Mouse (Mus musculus) brown adipose tissue, adult 24 weeks (tissue): ENCODE results near the gene Trmt6. TPM values are rescaled to one million over a fixed set of nuclear protein-coding genes. Genes with fewer than 3 reads are reported as not detected.

Experiments
- H3K27ac ChIP-seq: fragments of 200-500 bp; replicated peaks from 2 replicates; pipeline ENCODE4 v1.5.1; 2012; ENCODE audit warnings: low read depth, mild to moderate bottlenecking, low read length
- H3K4me1 ChIP-seq: fragments of 200-500 bp; 2 replicates; pipeline ENCODE4 v1.6.1; 2012; ENCODE audit warnings: low read length, mixed read lengths; ENCODE audit not compliant: control insufficient read depth, insufficient read depth, insufficient read length
- H3K4me3 ChIP-seq: fragments of 200-500 bp; 2 replicates; pipeline ENCODE4 v1.5.1; 2012; ENCODE audit warnings: low read depth, mild to moderate bottlenecking, low read length, moderate library complexity; ENCODE audit not compliant: insufficient read depth
- polyA plus RNA-seq: library from polyadenylated mRNA; stranded (reverse); fragments of >200 nt; gene quantifications from 2 replicates; pipeline ENCODE4 v1.2.4, GENCODE M21; 2012; ENCODE audit not compliant: missing spikeins, insufficient read depth, insufficient read length

Gene Trmt6
- 8.6 and 10.0 TPM in 2 replicates for polyA plus RNA-seq

GRCm38 (mm10) chr2:132815608-132816314 lies at the start of gene Trmt6, which contains the start of gene Mcm8:
Trmt6 (minus strand) TSS chr2:132816055.
Mcm8 (plus strand) TSS chr2:132816141.
- H3K27ac ChIP-seq = no peak within 1 kb of the TSS
- no peaks in the 10 kb centered on the region for H3K4me1 ChIP-seq
- H3K4me3 ChIP-seq = peak within 1 kb of the TSS; percentile 93

GRCm38 (mm10) chr2:132863325-132863724 lies 47.5 kb upstream of the Trmt6 start:
- Histone ChIP-seq H3K4me3 (no peak overlapping the region), H3K27ac (no peak overlapping the region), H3K4me1 (no peaks in the 10 kb centered on the region)

GRCm38 (mm10) chr2:132861456-132861855 lies 45.6 kb upstream of the Trmt6 start:
- H3K27ac ChIP-seq = no peak overlapping the region

GRCm38 (mm10) chr2:132860435-132860834 lies 44.6 kb upstream of the Trmt6 start:
- Histone ChIP-seq H3K4me1 (no peaks in the 10 kb centered on the region), H3K4me3 (no peak overlapping the region), H3K27ac (no peak overlapping the region)

More at GRCm38 (mm10) chr2:132861456-132861855, 45.6 kb upstream of the Trmt6 start:
- Histone ChIP-seq H3K4me1 (no peaks in the 10 kb centered on the region), H3K4me3 (no peak overlapping the region)

GRCm38 (mm10) chr2:132856333-132856732 lies 40.5 kb upstream of the Trmt6 start:
- Histone ChIP-seq H3K27ac (no peak overlapping the region), H3K4me1 (peaks cover 2% of the 10 kb centered on the region; the same call in 1 of the 2 replicates), H3K4me3 (no peak overlapping the region)

- Histone ChIP-seq H3K4me3 (no peak overlapping the region), H3K27ac (no peak overlapping the region), H3K4me1 (peaks cover 2% of the 10 kb centered on the region; the same call in 1 of the 2 replicates)
Measured at GRCm38 (mm10) chr2:132853051-132853450, 37.2 kb upstream of the Trmt6 start.

GRCm38 (mm10) chr2:132849141-132849540 lies 33.3 kb upstream of the Trmt6 start:
- no peak overlapping the region for H3K4me3 ChIP-seq
- H3K4me1 ChIP-seq = peaks cover 2% of the 10 kb centered on the region; the same call in 1 of the 2 replicates
- H3K27ac ChIP-seq = no peak overlapping the region

- H3K4me3 ChIP-seq = peak overlapping the region; percentile 99
- H3K27ac ChIP-seq = peak overlapping the region; percentile 88
Measured at GRCm38 (mm10) chr2:132848361-132848760, 32.5 kb upstream of the Trmt6 start.

GRCm38 (mm10) chr2:132847581-132847980 lies 31.7 kb upstream of the Trmt6 start:
- H3K27ac ChIP-seq = peak overlapping the region; percentile 88

More at GRCm38 (mm10) chr2:132848361-132848760, 32.5 kb upstream of the Trmt6 start:
- H3K4me1 ChIP-seq = peaks cover 2% of the 10 kb centered on the region; the same call in 1 of the 2 replicates

GRCm38 (mm10) chr2:132846407-132847358 lies 30.8 kb upstream of the Trmt6 start, which contains the start of gene Crls1:
Crls1 (plus strand) TSS chr2:132846666.
- Histone ChIP-seq H3K27ac (peak within 1 kb of the TSS; percentile 88), H3K4me1 (no peaks in the 10 kb centered on the region; the same call in 1 of the 2 replicates), H3K4me3 (peak within 1 kb of the TSS; percentile 99)

More at GRCm38 (mm10) chr2:132847581-132847980, 31.7 kb upstream of the Trmt6 start:
- peak overlapping the region; percentile 99 for H3K4me3 ChIP-seq
- peaks cover 2% of the 10 kb centered on the region; the same call in 1 of the 2 replicates for H3K4me1 ChIP-seq

GRCm38 (mm10) chr2:132841071-132841470 lies 25.2 kb upstream of the Trmt6 start:
- Histone ChIP-seq H3K27ac (no peak overlapping the region), H3K4me1 (no peaks in the 10 kb centered on the region), H3K4me3 (no peak overlapping the region)

- no peak overlapping the region for H3K27ac ChIP-seq
- H3K4me3 ChIP-seq = no peak overlapping the region
- H3K4me1 ChIP-seq = no peaks in the 10 kb centered on the region
Measured at GRCm38 (mm10) chr2:132802976-132803375, 12.9 kb downstream of the Trmt6 start.

- Histone ChIP-seq H3K4me3 (no peak overlapping the region), H3K4me1 (no peaks in the 10 kb centered on the region), H3K27ac (no peak overlapping the region)
Measured at GRCm38 (mm10) chr2:132794204-132794586, 21.7 kb downstream of the Trmt6 start.

GRCm38 (mm10) chr2:132793441-132794203 lies 22.2 kb downstream of the Trmt6 start:
- H3K4me3 ChIP-seq = no peak overlapping the region
- H3K4me1 ChIP-seq = no peaks in the 10 kb centered on the region
- no peak overlapping the region for H3K27ac ChIP-seq
